ENCODE assay signal across 8 mouse cellular contexts in the genomic region with DNA sequence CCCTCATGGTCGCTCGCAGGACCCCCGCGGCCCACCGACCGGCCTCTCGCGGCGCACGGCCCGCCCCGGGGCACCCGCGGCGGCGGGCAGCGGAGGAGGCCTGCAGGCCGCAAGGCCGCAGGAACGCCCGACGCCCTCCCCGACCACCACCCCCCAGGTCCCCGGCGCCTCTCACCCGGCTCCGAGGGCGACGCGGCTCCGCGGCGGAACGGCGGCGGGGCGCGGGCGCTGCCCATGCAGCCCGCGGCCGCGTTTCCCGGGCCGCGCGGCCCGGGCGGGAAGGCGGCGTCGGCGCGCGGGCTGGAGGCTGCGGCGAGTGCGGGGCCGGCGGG. TPM values are rescaled to one million over a fixed set of nuclear protein-coding genes. Genes with fewer than 3 reads are reported as not detected.
DNase-seq lines count a peak whose midpoint lies in the region; ATAC-seq lines count a peak whose summit lies in the region.

No protein-coding gene starts in this region.

- H3K4me2 ChIP-seq in liver, embryonic 12.5 days = peak overlapping the region; percentile 84

- under 1% methylated on average over 40 of the region's 60 CpGs for WGBS in liver, embryonic 12.5 days (ENCODE audit: insufficient replicate concordance)

- no peaks in the 10 kb centered on the region for H3K27me3 ChIP-seq in liver, embryonic 12.5 days (replicated peaks)

- H3K4me1 ChIP-seq in liver, embryonic 12.5 days = peaks cover 65% of the 10 kb centered on the region

- H3K4me3 ChIP-seq in liver, embryonic 12.5 days = peak overlapping the region; percentile 100

- H3K9me3 ChIP-seq in liver, embryonic 12.5 days (replicated peaks) = no peaks in the 10 kb centered on the region

- H3K9ac ChIP-seq in liver, embryonic 12.5 days = peak overlapping the region; percentile 100

- H3K36me3 ChIP-seq in liver, embryonic 12.5 days = peaks cover 18% of the 10 kb centered on the region; the same call in 1 of the 2 replicates

- DNase-seq in cerebellum, adult 11 months = no peak
- DNase-seq in right cerebral cortex, postnatal 25 days = peak; percentile 54
- no peak for DNase-seq in right cerebral cortex, postnatal 36 days (ENCODE audit: low spot score in 2 of 2)
- DNase-seq in testis, postnatal 10 days (ENCODE audit: low spot score) = peak; percentile 69
- DNase-seq in adrenal gland, postnatal 4 days (ENCODE audit: low spot score in 2 of 2) = no peak

- peak overlapping the region; percentile 97 for H3K27ac ChIP-seq in liver, embryonic 12.5 days

- ATAC-seq in cerebellum, adult (ENCODE audit: insufficient number of reproducible peaks, low FRiP score, low TSS enrichment) = peak; percentile 19; the same call in 1 of the 2 replicates
- peak; percentile 6 for ATAC-seq in liver, embryonic 12.5 days
- ATAC-seq in erythroid progenitor cell, adult 5-6 weeks (replicated peaks; ENCODE audit: low FRiP score, poor library complexity, severe bottlenecking) = no peak

RNA-seq across cellular contexts. Expression of gene Ankrd11, which starts 0.3 kb away (rescaled TPM):
- polyA plus RNA-seq in liver, embryonic 12.5 days (2016; fragmentation: Nextera tagmentation; extraction: Ambion mirVana) = 43.9 and 44.0 TPM in 2 replicates
- total RNA-seq in adrenal gland, postnatal 4 days (2021) = 100 to 1,000 TPM; 132 TPM
- 81.8 and 106 TPM in 2 replicates for total RNA-seq in erythroid progenitor cell, adult 5-6 weeks (2015; ENCODE audit: low replicate concordance)
- total RNA-seq in erythroid progenitor cell, adult 5-6 weeks (2017; ENCODE audit: low replicate concordance) = 126 and 174 TPM in 2 replicates

RNA-seq across cellular contexts. Expression of gene Spg7, which starts 21.0 kb away (rescaled TPM):
- polyA plus RNA-seq in liver, embryonic 12.5 days (2016; fragmentation: Nextera tagmentation; extraction: Ambion mirVana) = 40.0 TPM in 2 replicates
- 10 to 100 TPM; 67.6 to 72.6 TPM for total RNA-seq in adrenal gland, postnatal 4 days (2021)
- total RNA-seq in erythroid progenitor cell, adult 5-6 weeks (2015; ENCODE audit: low replicate concordance) = 63.4 and 71.7 TPM in 2 replicates
- total RNA-seq in erythroid progenitor cell, adult 5-6 weeks (2017; ENCODE audit: low replicate concordance) = 50.3 and 65.2 TPM in 2 replicates

Comparison
In these comparisons a context has a peak if more than half of its experiments do, and no peak if none do; other contexts are left out.
1. DNase-seq: peak in right cerebral cortex, postnatal 25 days (single experiment) and testis, postnatal 10 days (single experiment); none in cerebellum, adult 11 months (single experiment), right cerebral cortex, postnatal 36 days (0 of 2) and adrenal gland, postnatal 4 days (0 of 2).